Mouse (Mus musculus): Measurements from ENCODE around the gene Cnppd1. TPM values are rescaled to one million over a fixed set of nuclear protein-coding genes. Genes with fewer than 3 reads are reported as not detected.

Cnppd1 gene
- polyA plus RNA-seq, 1 experiment, result 45.8 TPM

GRCm38 (mm10) chr1:75155837-75156236, 13.3 kb upstream of the Cnppd1 start:
- 37% methylated on average over 3 of the region's 3 CpGs for WGBS
- DNase-seq (ENCODE audit: low read depth, low spot score), result no peak

GRCm38 (mm10) chr1:75148727-75149126, 6.2 kb upstream of the Cnppd1 start:
- DNase-seq (ENCODE audit: low read depth, low spot score), result no peak
- WGBS, result 77% methylated on average over 4 of the region's 4 CpGs

GRCm38 (mm10) chr1:75147411-75148135, 5.1 kb upstream of the Cnppd1 start:
- 73% methylated on average over 7 of the region's 7 CpGs for WGBS
- no peak for DNase-seq (ENCODE audit: low read depth, low spot score)

GRCm38 (mm10) chr1:75145589-75145988, 3.1 kb upstream of the Cnppd1 start:
- DNase-seq (ENCODE audit: low read depth, low spot score), result no peak
- 94% methylated on average over 3 of the region's 3 CpGs for WGBS

GRCm38 (mm10) chr1:75141486-75142190, 873 bp downstream of the Cnppd1 start:
- no peak for DNase-seq (ENCODE audit: low read depth, low spot score)
- under 1% methylated on average over 53 of the region's 53 CpGs for WGBS

GRCm38 (mm10) chr1:75140601-75141190, 1.8 kb downstream of the Cnppd1 start:
- DNase-seq (ENCODE audit: low read depth, low spot score), result no peak
- WGBS, result 2% methylated on average over 4 of the region's 4 CpGs

- DNase-seq (ENCODE audit: low read depth, low spot score), result no peak
- WGBS, result 90% methylated on average over 2 of the region's 2 CpGs
These were observed 4.1 kb downstream of the Cnppd1 start for GRCm38 (mm10) chr1:75138448-75138847.

GRCm38 (mm10) chr1:75136730-75137129, 5.8 kb downstream of the Cnppd1 start:
- WGBS, result 68% methylated on average over 3 of the region's 3 CpGs
- DNase-seq (ENCODE audit: low read depth, low spot score), result no peak

GRCm38 (mm10) chr1:75136293-75136692, 6.2 kb downstream of the Cnppd1 start:
- no peak for DNase-seq (ENCODE audit: low read depth, low spot score)
- 73% methylated on average over 6 of the region's 6 CpGs for WGBS

GRCm38 (mm10) chr1:75133421-75134207, 8.9 kb downstream of the Cnppd1 start, which contains the start of gene Slc23a3:
Slc23a3 (minus strand) TSS chr1:75133890.
- 27% methylated on average over 12 of the region's 12 CpGs for WGBS
- no peak for DNase-seq (ENCODE audit: low read depth, low spot score)

GRCm38 (mm10) chr1:75128641-75129040, 13.9 kb downstream of the Cnppd1 start:
- 23% methylated on average over 3 of the region's 3 CpGs for WGBS
- no peak for DNase-seq (ENCODE audit: low read depth, low spot score)

GRCm38 (mm10) chr1:75125418-75125817, 17.1 kb downstream of the Cnppd1 start:
- WGBS, result 25% methylated on average over 5 of the region's 5 CpGs

GRCm38 (mm10) chr1:75124346-75125321, 17.9 kb downstream of the Cnppd1 start, which contains the start of gene Nhej1:
Nhej1 (minus strand) TSS chr1:75125200.
- DNase-seq (ENCODE audit: low read depth, low spot score), result peak; percentile 78

More at GRCm38 (mm10) chr1:75125418-75125817, 17.1 kb downstream of the Cnppd1 start:
- DNase-seq (ENCODE audit: low read depth, low spot score), result no peak

GRCm38 (mm10) chr1:75122211-75122610, 20.3 kb downstream of the Cnppd1 start:
- 87% methylated on average over 3 of the region's 3 CpGs for WGBS
- DNase-seq (ENCODE audit: low read depth, low spot score), result no peak

More at GRCm38 (mm10) chr1:75124346-75125321, 17.9 kb downstream of the Cnppd1 start, which contains the start of gene Nhej1:
- under 1% methylated on average over 56 of the region's 56 CpGs for WGBS

Other genes with a start within 250 kb of the Cnppd1 start
- 0.63 and 1.3 TPM in 2 replicates for gene Cryba2, start 249.6 kb downstream of the Cnppd1 start, polyA plus RNA-seq (2012; rRNA removed)
- gene Cfap65, start 207.1 kb downstream of the Cnppd1 start, polyA plus RNA-seq (2012; rRNA removed), result 0.09 and 0.25 TPM in 2 replicates
- gene Ihh, start 191.0 kb downstream of the Cnppd1 start, polyA plus RNA-seq (2012; rRNA removed), result 45.0 and 78.1 TPM in 2 replicates
- 4.8 and 5.6 TPM in 2 replicates for gene Nhej1, start 17.5 kb downstream of the Cnppd1 start, polyA plus RNA-seq (2012; rRNA removed)
- gene Slc23a3, start 8.8 kb downstream of the Cnppd1 start, polyA plus RNA-seq (2012; rRNA removed), result 1.1 and 1.3 TPM in 2 replicates
- gene Retreg2, start 67 bp upstream of the Cnppd1 start, polyA plus RNA-seq (2012; rRNA removed), result 79.0 and 93.9 TPM in 2 replicates
- gene Zfand2b, start 25.9 kb upstream of the Cnppd1 start, polyA plus RNA-seq (2012; rRNA removed), result 80.6 and 93.3 TPM in 2 replicates
- gene Abcb6, start 37.7 kb upstream of the Cnppd1 start, polyA plus RNA-seq (2012; rRNA removed), result 24.0 and 27.5 TPM in 2 replicates
- 19.2 and 27.4 TPM in 2 replicates for gene Ankzf1, start 49.4 kb upstream of the Cnppd1 start, polyA plus RNA-seq (2012; rRNA removed)
- 72.2 and 107 TPM in 2 replicates for gene Atg9a, start 49.5 kb upstream of the Cnppd1 start, polyA plus RNA-seq (2012; rRNA removed)
- gene Glb1l, start 68.1 kb upstream of the Cnppd1 start, polyA plus RNA-seq (2012; rRNA removed), result 2.1 and 4.4 TPM in 2 replicates
- gene Stk16, start 68.1 kb upstream of the Cnppd1 start, polyA plus RNA-seq (2012; rRNA removed), result 221 and 258 TPM in 2 replicates
- gene Tuba4a, start 77.2 kb upstream of the Cnppd1 start, polyA plus RNA-seq (2012; rRNA removed), result 121 and 164 TPM in 2 replicates
- not detected in 2 replicates for gene A630095N17Rik, start 89.4 kb upstream of the Cnppd1 start, polyA plus RNA-seq (2012; rRNA removed)
- 19.4 and 20.1 TPM in 2 replicates for gene Dnajb2, start 93.7 kb upstream of the Cnppd1 start, polyA plus RNA-seq (2012; rRNA removed)
- gene Ptprn, start 121.8 kb upstream of the Cnppd1 start, polyA plus RNA-seq (2012; rRNA removed), result 6.4 and 6.5 TPM in 2 replicates
- gene Resp18, start 135.7 kb upstream of the Cnppd1 start, polyA plus RNA-seq (2012; rRNA removed), result 14.0 and 17.7 TPM in 2 replicates
- 250 and 500 TPM in 2 replicates for gene Dnpep, start 175.3 kb upstream of the Cnppd1 start, polyA plus RNA-seq (2012; rRNA removed)
- gene Des, start 217.6 kb upstream of the Cnppd1 start, polyA plus RNA-seq (2012; rRNA removed), result 353 and 360 TPM in 2 replicates
- 20.6 and 22.7 TPM in 2 replicates for gene Speg, start 232.6 kb upstream of the Cnppd1 start, polyA plus RNA-seq (2012; rRNA removed)

Data from large intestine, adult 2 months (tissue).